Mouse (Mus musculus) brain, embryonic 14.5 days (tissue): Measurements from ENCODE around the gene Elavl1.

ENCODE experiments used
- CTCF ChIP-seq: fragments of 200-500 bp; IDR thresholded peaks from 2 replicates; pipeline ENCODE4 v1.5.1; 2012; ENCODE audit warnings: inconsistent platforms, mild to moderate bottlenecking, moderate library complexity, borderline replicate concordance; ENCODE audit not compliant: insufficient read depth, insufficient read length; ENCODE audit errors: extremely low read depth
- POLR2A ChIP-seq: fragments of 200-500 bp; IDR thresholded peaks from 2 replicates; pipeline ENCODE4 v1.6.1; 2012; ENCODE audit warnings: mild to moderate bottlenecking, inconsistent platforms, borderline replicate concordance; ENCODE audit not compliant: poor library complexity, insufficient read depth, insufficient read length, severe bottlenecking; ENCODE audit errors: extremely low read depth

- TF ChIP-seq CTCF, result no peak
- TF ChIP-seq POLR2A, result no peak
Observed at GRCm38 (mm10) chr8:4353741-4354140, 28.5 kb upstream of the Elavl1 start.
